Mouse (Mus musculus) forebrain, embryonic 12.5 days (tissue): ENCODE data around the gene Armc2. TPM values are rescaled to one million over a fixed set of nuclear protein-coding genes. Genes with fewer than 3 reads are reported as not detected.

Experiments used
- ATAC-seq: fragments of 200-750 bp; cut with Nextera tagmentation; 2 replicates; pipeline ENCODE4 v1.8.0; 2017; ENCODE audit warnings: moderate TSS enrichment; ENCODE audit not compliant: low FRiP score
- H3K27ac ChIP-seq: fragments of 300-500 bp; sonication (generic); 2 replicates; pipeline ENCODE4 v1.5.1; 2016; ENCODE audit warnings: mild to moderate bottlenecking
- H3K27me3 ChIP-seq: fragments of 300-500 bp; sonication (generic); 2 replicates; pipeline ENCODE4 v1.6.1; 2016; ENCODE audit warnings: mild to moderate bottlenecking
- H3K36me3 ChIP-seq: fragments of 300-500 bp; sonication (generic); replicated peaks from 2 replicates; pipeline ENCODE4 v1.6.1; 2016; ENCODE audit warnings: mild to moderate bottlenecking
- H3K4me1 ChIP-seq: fragments of 300-500 bp; sonication (generic); 2 replicates; pipeline ENCODE4 v1.6.1; 2016
- H3K4me2 ChIP-seq: fragments of 300-500 bp; sonication (generic); 2 replicates; pipeline ENCODE4 v1.6.1; 2016; ENCODE audit warnings: mild to moderate bottlenecking, moderate library complexity
- H3K4me3 ChIP-seq: fragments of 300-500 bp; sonication (generic); replicated peaks from 2 replicates; pipeline ENCODE4 v1.5.1; 2016; ENCODE audit warnings: mild to moderate bottlenecking
- H3K9ac ChIP-seq: fragments of 300-500 bp; sonication (generic); 2 replicates; pipeline ENCODE4 v1.6.1; 2016; ENCODE audit warnings: mild to moderate bottlenecking
- H3K9me3 ChIP-seq: fragments of 300-500 bp; sonication (generic); 2 replicates; pipeline ENCODE4 v1.6.1; 2016
- WGBS: fragments of 180-500 bp; shearing (Covaris S2); methylation state at CpG from one replicate; pipeline ENCODE4 v1.1.7; 2016; 5-methylcytosine and 5-hydroxymethylcytosine counted together
- polyA plus RNA-seq: library from polyadenylated mRNA; unstranded; fragments of >200 nt; fragmentation: Nextera tagmentation; extraction: Ambion mirVana; gene quantifications from 2 replicates; pipeline ENCODE4 v1.2.1, GENCODE M21; 2016

Gene Armc2
- polyA plus RNA-seq, 1 experiment from 2014 or later, result 4.6 TPM

- no peak for ATAC-seq
- H3K36me3 ChIP-seq, result no peaks in the 10 kb centered on the region
- no peak overlapping the region for H3K9ac ChIP-seq
- H3K27me3 ChIP-seq, result no peaks in the 10 kb centered on the region
- H3K9me3 ChIP-seq, result no peaks in the 10 kb centered on the region
- H3K4me2 ChIP-seq, result no peak overlapping the region
- H3K4me3 ChIP-seq, result no peak overlapping the region
- no peaks in the 10 kb centered on the region for H3K4me1 ChIP-seq
- no peak overlapping the region for H3K27ac ChIP-seq
- WGBS, result 78% methylated on average over 1 of the region's 1 CpGs
Observed at GRCm38 (mm10) chr10:42042881-42043280, 24.6 kb upstream of the Armc2 start.

- 76% methylated on average over 7 of the region's 7 CpGs for WGBS
- no peaks in the 10 kb centered on the region for H3K9me3 ChIP-seq
- no peaks in the 10 kb centered on the region for H3K27me3 ChIP-seq
- no peak overlapping the region for H3K27ac ChIP-seq
- no peak overlapping the region for H3K4me2 ChIP-seq
- ATAC-seq, result no peak
- no peak overlapping the region for H3K4me3 ChIP-seq
- no peaks in the 10 kb centered on the region for H3K4me1 ChIP-seq
- no peak overlapping the region for H3K9ac ChIP-seq
- H3K36me3 ChIP-seq, result no peaks in the 10 kb centered on the region
Observed at GRCm38 (mm10) chr10:42042087-42042486, 23.8 kb upstream of the Armc2 start.

GRCm38 (mm10) chr10:42038571-42038970, 20.3 kb upstream of the Armc2 start:
- 63% methylated on average over 10 of the region's 10 CpGs for WGBS

DNA sequence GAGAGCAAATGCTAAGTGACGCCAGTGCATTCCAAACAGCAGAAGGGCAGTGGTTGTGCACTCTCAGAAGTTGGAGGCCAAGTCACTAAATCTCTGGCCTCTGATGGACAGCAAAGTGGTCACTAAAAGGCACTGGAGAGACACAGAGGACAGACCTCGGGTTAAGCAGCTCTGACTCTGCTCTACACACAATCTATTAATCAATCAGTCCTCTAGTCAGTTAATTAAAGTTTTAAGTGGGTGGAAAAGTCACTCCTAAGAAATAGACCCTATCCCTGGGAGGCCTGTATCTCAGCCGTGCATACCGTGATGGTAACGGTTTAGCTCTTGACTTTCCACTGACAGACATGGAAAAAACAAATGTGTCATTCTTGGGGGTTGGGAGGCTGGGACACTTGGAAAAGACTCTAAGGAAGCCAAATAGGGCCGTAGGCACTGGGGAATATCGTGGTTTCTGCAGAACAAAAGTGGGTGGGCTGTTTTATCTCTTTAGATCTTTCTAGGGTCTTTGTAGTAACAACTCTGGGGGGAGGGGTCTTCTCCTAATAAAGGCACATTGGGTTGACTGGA, 19.1 kb upstream of the Armc2 start:
- Histone ChIP-seq H3K9ac (no peak overlapping the region), H3K4me3 (no peak overlapping the region), H3K36me3 (no peaks in the 10 kb centered on the region), H3K27me3 (peaks cover 4% of the 10 kb centered on the region; the same call in 1 of the 2 replicates), H3K9me3 (no peaks in the 10 kb centered on the region), H3K27ac (no peak overlapping the region), H3K4me1 (no peaks in the 10 kb centered on the region), H3K4me2 (no peak overlapping the region)
- WGBS, result 50% methylated on average over 7 of the region's 7 CpGs
- ATAC-seq, result no peak

More at GRCm38 (mm10) chr10:42038571-42038970, 20.3 kb upstream of the Armc2 start:
- no peaks in the 10 kb centered on the region for H3K9me3 ChIP-seq
- no peaks in the 10 kb centered on the region for H3K4me1 ChIP-seq
- no peak overlapping the region for H3K27ac ChIP-seq
- peaks cover 4% of the 10 kb centered on the region; the same call in 1 of the 2 replicates for H3K27me3 ChIP-seq
- no peak overlapping the region for H3K9ac ChIP-seq
- no peaks in the 10 kb centered on the region for H3K36me3 ChIP-seq
- ATAC-seq, result no peak
- H3K4me3 ChIP-seq, result no peak overlapping the region
- H3K4me2 ChIP-seq, result no peak overlapping the region

GRCm38 (mm10) chr10:42036846-42037245, 18.6 kb upstream of the Armc2 start:
- WGBS, result 55% methylated on average over 4 of the region's 4 CpGs
- H3K27me3 ChIP-seq, result peaks cover 4% of the 10 kb centered on the region; the same call in 1 of the 2 replicates
- H3K36me3 ChIP-seq, result no peaks in the 10 kb centered on the region
- ATAC-seq, result no peak
- no peak overlapping the region for H3K4me2 ChIP-seq
- no peak overlapping the region for H3K27ac ChIP-seq
- no peak overlapping the region for H3K4me3 ChIP-seq
- no peak overlapping the region for H3K9ac ChIP-seq
- no peaks in the 10 kb centered on the region for H3K4me1 ChIP-seq
- H3K9me3 ChIP-seq, result no peaks in the 10 kb centered on the region

GRCm38 (mm10) chr10:42033571-42033970, 15.3 kb upstream of the Armc2 start:
- WGBS, result 84% methylated on average over 3 of the region's 3 CpGs
- H3K4me2 ChIP-seq, result no peak overlapping the region

DNA sequence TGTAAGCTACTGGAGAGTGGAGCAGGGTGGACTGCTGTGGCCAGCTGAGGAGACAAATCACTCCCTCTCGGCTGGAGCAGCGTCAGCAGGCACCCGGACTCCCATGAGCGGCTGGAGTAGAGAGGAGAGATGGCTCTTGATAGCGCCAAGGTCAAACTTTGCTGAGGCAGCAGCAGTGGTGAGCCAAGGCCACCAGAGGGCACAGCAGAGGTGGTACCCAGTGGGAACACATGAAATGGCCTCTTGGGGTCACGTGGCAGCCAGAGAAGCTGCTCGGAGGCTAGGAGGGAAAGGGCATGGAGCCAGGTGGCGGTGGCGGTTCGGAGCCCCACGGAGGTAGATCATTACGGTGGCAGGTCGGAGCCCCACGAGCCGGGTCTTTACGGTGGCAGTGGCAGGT, 12.8 kb upstream of the Armc2 start:
- H3K4me3 ChIP-seq, result no peak overlapping the region
- ATAC-seq, result peak; percentile 60; the same call in 1 of the 2 replicates
- no peaks in the 10 kb centered on the region for H3K9me3 ChIP-seq
- H3K4me2 ChIP-seq, result peak overlapping the region; percentile 31
- peaks cover 3% of the 10 kb centered on the region for H3K4me1 ChIP-seq
- H3K36me3 ChIP-seq, result no peaks in the 10 kb centered on the region
- no peak overlapping the region for H3K27ac ChIP-seq
- WGBS, result 14% methylated on average over 16 of the region's 16 CpGs
- peaks cover 12% of the 10 kb centered on the region; the same call in 1 of the 2 replicates for H3K27me3 ChIP-seq
- no peak overlapping the region for H3K9ac ChIP-seq

More at GRCm38 (mm10) chr10:42033571-42033970, 15.3 kb upstream of the Armc2 start:
- H3K36me3 ChIP-seq, result no peaks in the 10 kb centered on the region
- H3K4me1 ChIP-seq, result peaks cover 3% of the 10 kb centered on the region
- peaks cover 10% of the 10 kb centered on the region; the same call in 1 of the 2 replicates for H3K27me3 ChIP-seq
- ATAC-seq, result no peak
- no peak overlapping the region for H3K27ac ChIP-seq
- H3K4me3 ChIP-seq, result no peak overlapping the region
- H3K9ac ChIP-seq, result no peak overlapping the region
- no peaks in the 10 kb centered on the region for H3K9me3 ChIP-seq

GRCm38 (mm10) chr10:42029502-42029901, 11.3 kb upstream of the Armc2 start:
- peaks cover 3% of the 10 kb centered on the region for H3K4me1 ChIP-seq
- no peak overlapping the region for H3K4me2 ChIP-seq
- no peaks in the 10 kb centered on the region for H3K36me3 ChIP-seq
- ATAC-seq, result no peak
- H3K4me3 ChIP-seq, result no peak overlapping the region
- peaks cover 12% of the 10 kb centered on the region; the same call in 1 of the 2 replicates for H3K27me3 ChIP-seq
- H3K9me3 ChIP-seq, result no peaks in the 10 kb centered on the region
- H3K27ac ChIP-seq, result no peak overlapping the region
- H3K9ac ChIP-seq, result no peak overlapping the region
- WGBS, result 80% methylated on average over 5 of the region's 5 CpGs

DNA sequence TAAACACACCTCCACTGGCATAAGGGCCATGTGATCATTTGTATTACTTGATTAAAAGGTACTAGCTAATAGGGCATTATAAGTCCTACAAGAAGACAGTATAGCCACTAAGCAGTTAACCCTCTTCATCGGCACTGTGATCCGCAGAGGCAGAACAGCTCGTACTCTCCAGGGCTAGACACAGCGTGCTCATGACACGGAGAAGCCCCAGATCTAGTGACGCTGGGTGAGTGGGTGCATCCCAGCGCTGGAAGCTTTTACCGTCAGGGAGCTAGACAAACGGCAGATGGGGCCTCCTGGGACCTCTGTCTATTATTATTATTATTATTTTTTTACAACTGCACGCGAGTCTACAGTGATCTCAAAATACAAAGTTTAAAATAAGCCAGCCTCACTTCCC, 9.1 kb upstream of the Armc2 start:
- WGBS, result 85% methylated on average over 11 of the region's 11 CpGs

DNA sequence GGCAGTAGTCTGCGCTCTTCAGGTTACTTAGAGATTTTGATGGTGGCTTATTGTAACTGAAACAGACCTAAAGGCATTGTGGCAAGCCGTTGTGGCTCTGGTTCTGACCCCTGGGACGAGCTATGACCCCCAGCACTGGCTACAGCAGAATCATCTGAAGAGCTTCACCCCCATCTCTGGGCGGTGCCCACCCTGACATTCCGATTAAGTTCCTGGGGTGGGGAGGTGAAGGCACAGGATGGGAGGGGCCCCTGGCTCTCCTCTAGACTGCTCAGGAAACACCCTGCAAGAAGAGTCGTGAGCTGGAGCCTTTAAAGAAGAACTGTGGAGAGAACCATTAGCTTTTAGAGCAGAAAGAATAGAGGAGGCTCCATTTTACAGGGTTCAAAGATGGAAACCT, 6.2 kb upstream of the Armc2 start:
- Histone ChIP-seq H3K9ac (no peak overlapping the region), H3K9me3 (no peaks in the 10 kb centered on the region), H3K4me3 (no peak overlapping the region), H3K27ac (no peak overlapping the region), H3K4me1 (no peaks in the 10 kb centered on the region), H3K36me3 (no peaks in the 10 kb centered on the region), H3K4me2 (no peak overlapping the region), H3K27me3 (0 out of 2 replicates have a peak, but pooled peaks cover 7% of the 10 kb centered on the region)
- 70% methylated on average over 6 of the region's 6 CpGs for WGBS
- ATAC-seq, result no peak

More for the DNA sequence above, 9.1 kb upstream of the Armc2 start:
- no peaks in the 10 kb centered on the region for H3K36me3 ChIP-seq
- no peak overlapping the region for H3K4me3 ChIP-seq
- no peak overlapping the region for H3K4me2 ChIP-seq
- no peaks in the 10 kb centered on the region for H3K9me3 ChIP-seq
- H3K4me1 ChIP-seq, result peaks cover 3% of the 10 kb centered on the region
- no peak overlapping the region for H3K9ac ChIP-seq
- no peak overlapping the region for H3K27ac ChIP-seq
- no peak for ATAC-seq
- H3K27me3 ChIP-seq, result 0 out of 2 replicates have a peak, but pooled peaks cover 10% of the 10 kb centered on the region

DNA sequence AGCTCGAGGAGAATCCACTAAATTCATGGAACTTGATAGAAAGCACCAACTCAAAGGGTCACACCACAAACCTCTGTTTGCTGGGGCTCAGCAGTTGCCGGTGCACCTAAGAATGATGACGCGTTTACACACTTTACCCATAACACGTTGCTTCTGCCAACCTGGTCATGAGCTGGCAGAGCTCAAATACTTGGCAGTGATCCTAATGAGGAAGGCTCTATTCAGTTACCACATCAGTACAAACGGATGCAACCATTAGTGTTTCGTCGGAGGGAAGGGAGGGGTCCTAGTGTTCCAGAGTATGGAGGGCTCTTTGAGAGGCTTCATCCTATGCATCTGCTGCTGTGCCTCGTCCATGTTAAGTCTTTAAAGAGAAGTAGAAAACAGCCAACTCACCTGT, 3.3 kb upstream of the Armc2 start:
- Histone ChIP-seq H3K9me3 (no peaks in the 10 kb centered on the region), H3K4me1 (peaks cover 11% of the 10 kb centered on the region), H3K4me3 (no peak overlapping the region), H3K27ac (no peak overlapping the region), H3K27me3 (peaks cover 11% of the 10 kb centered on the region; the same call in 1 of the 2 replicates), H3K4me2 (no peak overlapping the region), H3K9ac (no peak overlapping the region), H3K36me3 (no peaks in the 10 kb centered on the region)
- ATAC-seq, result no peak
- WGBS, result 71% methylated on average over 9 of the region's 9 CpGs

DNA sequence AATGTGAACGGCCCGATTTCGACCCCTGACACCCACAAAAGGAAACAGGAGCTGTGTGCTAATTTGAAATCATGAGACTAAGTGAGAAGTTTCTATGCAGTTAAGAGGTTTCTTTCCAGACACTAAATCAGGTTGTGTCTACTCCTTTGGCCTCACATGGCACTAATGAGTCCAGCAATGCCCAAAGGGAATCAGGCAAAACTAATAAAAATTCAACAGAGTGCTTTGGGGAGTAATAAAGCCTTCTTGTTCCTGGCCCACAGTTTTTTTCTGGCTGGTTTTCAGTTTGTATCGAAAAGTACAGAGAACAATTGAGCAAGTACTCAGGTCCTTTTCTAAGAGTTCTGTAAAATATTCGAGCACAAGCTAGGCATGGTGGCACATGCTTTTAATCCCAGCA, 4.2 kb downstream of the Armc2 start:
- WGBS, result 65% methylated on average over 5 of the region's 5 CpGs
- Histone ChIP-seq H3K9ac (no peak overlapping the region), H3K4me2 (no peak overlapping the region), H3K9me3 (no peaks in the 10 kb centered on the region), H3K36me3 (no peaks in the 10 kb centered on the region), H3K27ac (no peak overlapping the region), H3K4me1 (peaks cover 11% of the 10 kb centered on the region), H3K4me3 (no peak overlapping the region), H3K27me3 (peaks cover 19% of the 10 kb centered on the region)
- ATAC-seq, result no peak

DNA sequence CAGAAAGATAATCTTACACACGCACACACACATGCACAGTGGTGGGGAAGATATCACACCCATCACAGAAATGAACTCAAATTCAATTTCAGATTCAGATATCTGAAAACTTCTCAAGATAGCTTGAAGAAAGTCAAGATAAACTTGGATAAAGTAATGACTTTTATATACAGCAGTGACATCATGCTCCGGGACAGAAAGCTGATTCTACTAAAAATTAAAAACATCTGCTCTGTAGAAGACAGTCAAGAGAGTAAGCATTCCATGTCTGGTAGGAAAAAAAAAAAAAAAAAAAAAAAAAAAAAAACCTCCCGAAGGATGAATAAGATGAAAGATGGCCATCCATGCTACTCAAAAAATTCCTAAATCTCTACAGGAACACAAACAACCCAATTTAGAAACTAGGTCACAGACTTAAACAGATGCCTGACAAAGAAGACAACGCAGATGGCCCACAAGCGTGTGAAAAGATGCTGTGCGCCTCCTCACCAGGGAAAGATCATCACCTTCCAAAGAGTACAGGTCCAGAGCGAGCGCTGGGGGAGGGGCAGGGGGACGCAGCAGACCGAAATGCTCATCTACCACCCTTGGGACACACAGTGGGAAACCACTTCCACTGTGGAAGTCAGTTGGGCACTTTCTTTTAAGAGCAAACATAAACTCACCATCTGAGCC, 7.3 kb downstream of the Armc2 start:
- H3K9me3 ChIP-seq, result no peaks in the 10 kb centered on the region
- no peak overlapping the region for H3K4me3 ChIP-seq
- H3K27ac ChIP-seq, result no peak overlapping the region
- no peaks in the 10 kb centered on the region for H3K36me3 ChIP-seq
- H3K4me2 ChIP-seq, result no peak overlapping the region
- no peaks in the 10 kb centered on the region for H3K4me1 ChIP-seq
- H3K27me3 ChIP-seq, result peaks cover 6% of the 10 kb centered on the region; the same call in 1 of the 2 replicates
- no peak overlapping the region for H3K9ac ChIP-seq
- 91% methylated on average over 10 of the region's 10 CpGs for WGBS
- no peak for ATAC-seq
